Mouse (Mus musculus): ENCODE results near the gene Mrpl12. TPM values are rescaled to one million over a fixed set of nuclear protein-coding genes. Genes with fewer than 3 reads are reported as not detected.

The Mrpl12 gene
- polyA plus RNA-seq, 2 experiments, result 78.4 to 127 TPM

GRCm38 (mm10) chr11:120442765-120443280 is 41.6 kb upstream of the Mrpl12 start:
- TF ChIP-seq CTCF (IDR thresholded peaks at IDR 0.05; ENCODE audit: low read depth) (no peak), EP300 (IDR thresholded peaks at IDR 0.05; ENCODE audit: low read depth) (no peak)
- DNase-seq (ENCODE audit: low read depth in 3 of 3, low spot score in 3 of 3) (no peak), ATAC-seq (ENCODE audit: insufficient read depth) (no peak)
- Histone ChIP-seq H3K36me3 (replicated peaks; ENCODE audit: control insufficient read depth, insufficient read depth, low read depth) (no peaks in the 10 kb centered on the region), H3K4me1 (replicated peaks; ENCODE audit: control insufficient read depth in 2 of 2, insufficient read depth in 2 of 2, low read length in 1 of 2) (no peaks in the 10 kb centered on the region), H3K9ac (replicated peaks) (no peak overlapping the region), H3K27ac (no peak overlapping the region), H3K27me3 (ENCODE audit: control insufficient read depth, insufficient read depth, low read length) (no peaks in the 10 kb centered on the region), H3K9me3 (ENCODE audit: control insufficient read depth, low read length) (no peaks in the 10 kb centered on the region), H3K4me3 (ENCODE audit: insufficient read depth in 1 of 2, low read depth in 2 of 2, low read length in 2 of 2) (no peak overlapping the region), H3K4me2 (ENCODE audit: low read depth) (no peak overlapping the region)
- WGBS (ENCODE audit: insufficient replicate concordance), result 74% methylated on average over 3 of the region's 3 CpGs

- Histone ChIP-seq H3K4me1 (replicated peaks; ENCODE audit: control insufficient read depth in 2 of 2, insufficient read depth in 2 of 2, low read length in 1 of 2) (no peaks in the 10 kb centered on the region), H3K4me3 (ENCODE audit: insufficient read depth in 1 of 2, low read depth in 2 of 2, low read length in 2 of 2) (no peak overlapping the region), H3K27ac (no peak overlapping the region), H3K4me2 (ENCODE audit: low read depth) (no peak overlapping the region), H3K36me3 (replicated peaks; ENCODE audit: control insufficient read depth, insufficient read depth, low read depth) (no peaks in the 10 kb centered on the region), H3K27me3 (ENCODE audit: control insufficient read depth, insufficient read depth, low read length) (no peaks in the 10 kb centered on the region), H3K9ac (replicated peaks) (no peak overlapping the region), H3K9me3 (ENCODE audit: control insufficient read depth, low read length) (no peaks in the 10 kb centered on the region)
- ATAC-seq (ENCODE audit: insufficient read depth) (no peak), DNase-seq (ENCODE audit: low read depth in 3 of 3, low spot score in 3 of 3) (no peak)
- 49% methylated on average over 6 of the region's 6 CpGs for WGBS (ENCODE audit: insufficient replicate concordance)
- TF ChIP-seq EP300 (IDR thresholded peaks at IDR 0.05; ENCODE audit: low read depth) (no peak), CTCF (IDR thresholded peaks at IDR 0.05; ENCODE audit: low read depth) (no peak)
Measured at GRCm38 (mm10) chr11:120444106-120444505, 40.3 kb upstream of the Mrpl12 start.

- Histone ChIP-seq H3K27ac (no peak overlapping the region), H3K4me3 (ENCODE audit: insufficient read depth in 1 of 2, low read depth in 2 of 2, low read length in 2 of 2) (no peak overlapping the region), H3K36me3 (replicated peaks; ENCODE audit: control insufficient read depth, insufficient read depth, low read depth) (no peaks in the 10 kb centered on the region), H3K9me3 (ENCODE audit: control insufficient read depth, low read length) (no peaks in the 10 kb centered on the region), H3K4me1 (replicated peaks; ENCODE audit: control insufficient read depth in 2 of 2, insufficient read depth in 2 of 2, low read length in 1 of 2) (no peaks in the 10 kb centered on the region), H3K27me3 (ENCODE audit: control insufficient read depth, insufficient read depth, low read length) (no peaks in the 10 kb centered on the region), H3K9ac (replicated peaks) (no peak overlapping the region), H3K4me2 (ENCODE audit: low read depth) (no peak overlapping the region)
- DNase-seq (ENCODE audit: low read depth in 3 of 3, low spot score in 3 of 3) (no peak), ATAC-seq (ENCODE audit: insufficient read depth) (no peak)
- TF ChIP-seq EP300 (IDR thresholded peaks at IDR 0.05; ENCODE audit: low read depth), result no peak
- no peak for TF ChIP-seq CTCF (IDR thresholded peaks at IDR 0.05; ENCODE audit: low read depth)
- 49% methylated on average over 3 of the region's 3 CpGs for WGBS (ENCODE audit: insufficient replicate concordance)
Measured at GRCm38 (mm10) chr11:120445475-120445874, 38.9 kb upstream of the Mrpl12 start.

- ATAC-seq (ENCODE audit: insufficient read depth) (no peak), DNase-seq (ENCODE audit: low read depth in 3 of 3, low spot score in 3 of 3) (no peak)
- no peak overlapping the region for H3K27ac ChIP-seq
- TF ChIP-seq EP300 (IDR thresholded peaks at IDR 0.05; ENCODE audit: low read depth), result no peak
- TF ChIP-seq CTCF (IDR thresholded peaks at IDR 0.05; ENCODE audit: low read depth), result no peak
- no peaks in the 10 kb centered on the region for H3K4me1 ChIP-seq (replicated peaks; ENCODE audit: control insufficient read depth in 2 of 2, insufficient read depth in 2 of 2, low read length in 1 of 2)
- H3K4me3 ChIP-seq (ENCODE audit: insufficient read depth in 1 of 2, low read depth in 2 of 2, low read length in 2 of 2), result no peak overlapping the region
- no peak overlapping the region for H3K9ac ChIP-seq (replicated peaks)
- no peaks in the 10 kb centered on the region for H3K9me3 ChIP-seq (ENCODE audit: control insufficient read depth, low read length)
- no peak overlapping the region for H3K4me2 ChIP-seq (ENCODE audit: low read depth)
- H3K27me3 ChIP-seq (ENCODE audit: control insufficient read depth, insufficient read depth, low read length), result no peaks in the 10 kb centered on the region
- 71% methylated on average over 7 of the region's 7 CpGs for WGBS (ENCODE audit: insufficient replicate concordance)
- no peaks in the 10 kb centered on the region for H3K36me3 ChIP-seq (replicated peaks; ENCODE audit: control insufficient read depth, insufficient read depth, low read depth)
Measured at GRCm38 (mm10) chr11:120447179-120447578, 37.2 kb upstream of the Mrpl12 start.

- Histone ChIP-seq H3K9ac (replicated peaks) (no peak overlapping the region), H3K9me3 (ENCODE audit: control insufficient read depth, low read length) (no peaks in the 10 kb centered on the region), H3K4me2 (ENCODE audit: low read depth) (no peak overlapping the region), H3K36me3 (replicated peaks; ENCODE audit: control insufficient read depth, insufficient read depth, low read depth) (no peaks in the 10 kb centered on the region), H3K27me3 (ENCODE audit: control insufficient read depth, insufficient read depth, low read length) (no peaks in the 10 kb centered on the region), H3K4me1 (replicated peaks; ENCODE audit: control insufficient read depth in 2 of 2, insufficient read depth in 2 of 2, low read length in 1 of 2) (peaks cover 19 to 24% of the 10 kb centered on the region in 2 experiments), H3K27ac (no peak overlapping the region), H3K4me3 (ENCODE audit: insufficient read depth in 1 of 2, low read depth in 2 of 2, low read length in 2 of 2) (no peak overlapping the region)
- no peak for DNase-seq (ENCODE audit: low read depth in 3 of 3, low spot score in 3 of 3)
- WGBS (ENCODE audit: insufficient replicate concordance), result 69% methylated on average over 3 of the region's 3 CpGs
- no peak for ATAC-seq (ENCODE audit: insufficient read depth)
- TF ChIP-seq CTCF (IDR thresholded peaks at IDR 0.05; ENCODE audit: low read depth), result no peak
- TF ChIP-seq EP300 (IDR thresholded peaks at IDR 0.05; ENCODE audit: low read depth), result no peak
Measured at GRCm38 (mm10) chr11:120452246-120452645, 32.2 kb upstream of the Mrpl12 start.
